10 mouse cellular contexts compared by ENCODE assay signal in genomic region chr7:79606766-79607165, GRCm38 (mm10). TPM values are rescaled to one million over a fixed set of nuclear protein-coding genes. Genes with fewer than 3 reads are reported as not detected.
A peak's percentile ranks its signal among the peaks of the same experiment; 100 is the strongest.
DNase-seq lines count a peak whose midpoint lies in the region; ATAC-seq and TF ChIP-seq lines count a peak whose summit lies in the region.
"Had no signal": no experiment of that assay in that cellular context is flagged by ENCODE, and none has a peak within 500 bp of the region (broad histone marks: within the 10 kb centered on the region; RNA-seq: fewer than 3 reads in every experiment).

No protein-coding gene starts in this region.

- peak overlapping the region; percentile 60 for H3K4me2 ChIP-seq in kidney, embryonic 14.5 days (replicated peaks; ENCODE audit: low read depth, low read length)
- peak overlapping the region; percentile 72; the same call in 1 of the 2 replicates for H3K4me2 ChIP-seq in forebrain, embryonic 11.5 days (ENCODE audit: low read depth, low read length, severe bottlenecking)
- peak overlapping the region; percentile 51; the same call in 1 of the 2 replicates for H3K4me2 ChIP-seq in hindbrain, postnatal 0 days (ENCODE audit: low read depth, low read length)
- H3K4me2 ChIP-seq in midbrain, embryonic 16.5 days (ENCODE audit: low read length), result peak overlapping the region; percentile 66

- H3K27me3 ChIP-seq in kidney, embryonic 14.5 days (ENCODE audit: control insufficient read depth, insufficient read depth, low read length), result peaks cover 36% of the 10 kb centered on the region
- no peaks in the 10 kb centered on the region for H3K27me3 ChIP-seq in forebrain, embryonic 11.5 days (ENCODE audit: control insufficient read depth, insufficient read depth, low read length)
- no peaks in the 10 kb centered on the region for H3K27me3 ChIP-seq in hindbrain, postnatal 0 days (ENCODE audit: insufficient read depth, low read length)
- H3K27me3 ChIP-seq in midbrain, embryonic 16.5 days (ENCODE audit: control insufficient read depth, insufficient read depth, low read depth, low read length), result no peaks in the 10 kb centered on the region; the same call in 1 of the 2 replicates

- intact Hi-C loops in left cerebral cortex, adult 2 months (cut with DNase I), result no loop called here

- peaks cover 4% of the 10 kb centered on the region; the same call in 1 of the 2 replicates for H3K4me1 ChIP-seq in kidney, embryonic 14.5 days (ENCODE audit: control insufficient read depth, insufficient read depth, low read length)
- H3K4me1 ChIP-seq in forebrain, embryonic 11.5 days (replicated peaks; ENCODE audit: control insufficient read depth, insufficient read depth, low read length), result peaks cover 10% of the 10 kb centered on the region; the same call in 1 of the 2 replicates
- no peaks in the 10 kb centered on the region for H3K4me1 ChIP-seq in hindbrain, postnatal 0 days (ENCODE audit: insufficient read depth, low read length)
- H3K4me1 ChIP-seq in midbrain, embryonic 16.5 days (ENCODE audit: control insufficient read depth, insufficient read depth, low read length), result peaks cover 7% of the 10 kb centered on the region

- no peaks in the 10 kb centered on the region for H3K9me3 ChIP-seq in kidney, embryonic 14.5 days (ENCODE audit: control insufficient read depth, low read length)
- no peaks in the 10 kb centered on the region for H3K9me3 ChIP-seq in forebrain, embryonic 11.5 days (ENCODE audit: control insufficient read depth, low read length)
- no peaks in the 10 kb centered on the region for H3K9me3 ChIP-seq in hindbrain, postnatal 0 days (ENCODE audit: low read length)
- H3K9me3 ChIP-seq in midbrain, embryonic 16.5 days (replicated peaks; ENCODE audit: control insufficient read depth, low read length, poor library complexity, severe bottlenecking), result no peaks in the 10 kb centered on the region

- H3K36me3 ChIP-seq in kidney, embryonic 14.5 days (ENCODE audit: control insufficient read depth, insufficient read depth, low read length), result no peaks in the 10 kb centered on the region
- H3K36me3 ChIP-seq in forebrain, embryonic 11.5 days (ENCODE audit: control insufficient read depth, insufficient read depth, low read length), result no peaks in the 10 kb centered on the region
- H3K36me3 ChIP-seq in hindbrain, postnatal 0 days (ENCODE audit: insufficient read depth, low read length), result no peaks in the 10 kb centered on the region
- no peaks in the 10 kb centered on the region for H3K36me3 ChIP-seq in midbrain, embryonic 16.5 days (ENCODE audit: control insufficient read depth, insufficient read depth, low read length)

- TF ChIP-seq CTCF in hindbrain, postnatal 0 days (IDR thresholded peaks at IDR 0.05; ENCODE audit: low read depth), result no peak
- TF ChIP-seq CTCF in left cerebral cortex, adult 2 months (IDR thresholded peaks at IDR 0.05), result no peak

- no peak overlapping the region for H3K9ac ChIP-seq in kidney, embryonic 14.5 days (ENCODE audit: low read depth, low read length)
- no peak overlapping the region for H3K9ac ChIP-seq in forebrain, embryonic 11.5 days (ENCODE audit: low read length)
- H3K9ac ChIP-seq in hindbrain, postnatal 0 days (replicated peaks; ENCODE audit: low read length), result no peak overlapping the region
- no peak overlapping the region for H3K9ac ChIP-seq in midbrain, embryonic 16.5 days (ENCODE audit: low read depth, low read length)

- H3K4me3 ChIP-seq in kidney, embryonic 14.5 days (ENCODE audit: low read length), result peak overlapping the region; percentile 25; the same call in 1 of the 2 replicates
- no peak overlapping the region for H3K4me3 ChIP-seq in forebrain, embryonic 11.5 days (ENCODE audit: low read depth, low read length)
- H3K4me3 ChIP-seq in hindbrain, postnatal 0 days (ENCODE audit: low read length), result no peak overlapping the region
- H3K4me3 ChIP-seq in midbrain, embryonic 16.5 days (ENCODE audit: low read depth, low read length), result no peak overlapping the region; the same call in 1 of the 2 replicates
- no peak overlapping the region for H3K4me3 ChIP-seq in left cerebral cortex, adult 2 months

- DNase-seq in kidney, adult 9 months, result no peak
- no peak for DNase-seq in forebrain, embryonic 11.5 days (ENCODE audit: low spot score)
- no peak for DNase-seq in hindbrain, postnatal 0 days (ENCODE audit: low spot score)
- no peak for DNase-seq in gastrocnemius, postnatal 10 days
- no peak for DNase-seq in left cerebral cortex, adult 2 months (ENCODE audit: extremely low spot score in 1 of 2, low spot score in 2 of 2)
- DNase-seq in embryo, embryonic 10.5 days (ENCODE audit: low spot score), result no peak
- DNase-seq: B cell, adult 2 months; gastrocnemius, postnatal 14 days had no signal

- 25% methylated on average over 3 of the region's 3 CpGs for WGBS in kidney, embryonic 14.5 days
- 34% methylated on average over 3 of the region's 3 CpGs for WGBS in forebrain, embryonic 11.5 days
- 40% methylated on average over 3 of the region's 3 CpGs for WGBS in hindbrain, postnatal 0 days
- WGBS in midbrain, embryonic 16.5 days, result 21% methylated on average over 3 of the region's 3 CpGs

- ATAC-seq in kidney, embryonic 14.5 days (ENCODE audit: low FRiP score, low TSS enrichment), result no peak
- ATAC-seq in forebrain, embryonic 11.5 days (replicated peaks; ENCODE audit: low FRiP score), result no peak
- no peak for ATAC-seq in hindbrain, postnatal 0 days
- peak; percentile 31; the same call in 1 of the 2 replicates for ATAC-seq in midbrain, embryonic 16.5 days

- H3K27ac ChIP-seq in kidney, embryonic 14.5 days (ENCODE audit: low read depth, low read length), result no peak overlapping the region
- no peak overlapping the region for H3K27ac ChIP-seq in forebrain, embryonic 11.5 days (ENCODE audit: low read depth, low read length)
- no peak overlapping the region for H3K27ac ChIP-seq in hindbrain, postnatal 0 days
- no peak overlapping the region for H3K27ac ChIP-seq in midbrain, embryonic 16.5 days (ENCODE audit: low read length)
- H3K27ac ChIP-seq in left cerebral cortex, adult 2 months, result no peak overlapping the region

RNA-seq across cellular contexts. Expression of gene Rhcg, which starts 10.7 kb away (rescaled TPM):
- 14.2 and 18.5 TPM in 2 replicates for polyA plus RNA-seq in kidney, embryonic 14.5 days (2014; fragmentation: Nextera tagmentation; extraction: Ambion mirVana)
- polyA plus RNA-seq in forebrain, embryonic 11.5 days (2014; fragmentation: Nextera tagmentation; extraction: Ambion mirVana), result 5.5 and 6.8 TPM in 2 replicates
- 0.68 and 2.5 TPM in 2 replicates for total RNA-seq in hindbrain, postnatal 0 days (2014; rRNA removed)
- 4.0 and 4.3 TPM in 2 replicates for polyA plus RNA-seq in hindbrain, postnatal 0 days (2015; fragmentation: Nextera tagmentation; extraction: Ambion mirVana)
- 2.3 and 4.3 TPM in 2 replicates for polyA plus RNA-seq in midbrain, embryonic 16.5 days (2015; fragmentation: Nextera tagmentation; extraction: Ambion mirVana)
- total RNA-seq in gastrocnemius, postnatal 10 days (2021), result not detected
- 1 to 10 TPM; 1.7 to 2.2 TPM for total RNA-seq in left cerebral cortex, adult 2 months (2021)
- total RNA-seq: gastrocnemius, postnatal 14 days had no signal

RNA-seq across cellular contexts. Expression of gene Ticrr, which starts 53.2 kb away (rescaled TPM):
- polyA plus RNA-seq in kidney, embryonic 14.5 days (2014; fragmentation: Nextera tagmentation; extraction: Ambion mirVana), result 12.9 and 17.0 TPM in 2 replicates
- 23.9 and 25.3 TPM in 2 replicates for polyA plus RNA-seq in forebrain, embryonic 11.5 days (2014; fragmentation: Nextera tagmentation; extraction: Ambion mirVana)
- 8.7 and 8.8 TPM in 2 replicates for total RNA-seq in hindbrain, postnatal 0 days (2014; rRNA removed)
- polyA plus RNA-seq in hindbrain, postnatal 0 days (2015; fragmentation: Nextera tagmentation; extraction: Ambion mirVana), result 2.0 and 2.1 TPM in 2 replicates
- polyA plus RNA-seq in midbrain, embryonic 16.5 days (2015; fragmentation: Nextera tagmentation; extraction: Ambion mirVana), result 0.87 and 0.92 TPM in 2 replicates
- 1 to 10 TPM; 1.3 to 2.1 TPM for total RNA-seq in gastrocnemius, postnatal 10 days (2021)
- under 1 TPM in 1 of 2 experiments, not detected in 1; 0.11 TPM for total RNA-seq in left cerebral cortex, adult 2 months (2021)
